Mouse (Mus musculus) natural killer cell, adult 2 months (primary cell): Measurements from ENCODE around the gene Kcnip1.

Source experiments
- DNase-seq, 2 experiments: peaks; one replicate each; pipeline ENCODE4 v3.0.0; 2022; ENCODE audit warnings: low spot score in 2 of 2

Gene Kcnip1

GRCm38 (mm10) chr11:33939456-33940113 lies 53.4 kb downstream of the Kcnip1 start:
- peak; percentile 35 to 47 for DNase-seq

GRCm38 (mm10) chr11:33938561-33939274 lies 54.2 kb downstream of the Kcnip1 start:
- peak; percentile 74 to 83 for DNase-seq

- no peak for DNase-seq
Observed at GRCm38 (mm10) chr11:33937641-33938040, 55.3 kb downstream of the Kcnip1 start.

GRCm38 (mm10) chr11:33934286-33934685 lies 58.7 kb downstream of the Kcnip1 start:
- DNase-seq = peak in 1 of 2 experiments; percentile 16

GRCm38 (mm10) chr11:33932386-33933111 lies 60.4 kb downstream of the Kcnip1 start:
- DNase-seq = peak; percentile 36 to 46

- peak; percentile 76 to 77 for DNase-seq
Observed at GRCm38 (mm10) chr11:33931836-33932385, 61.0 kb downstream of the Kcnip1 start.

- no peak for DNase-seq
Observed at GRCm38 (mm10) chr11:33929412-33929811, 63.5 kb downstream of the Kcnip1 start.

- DNase-seq = peak; percentile 41 to 47
Observed at GRCm38 (mm10) chr11:33928658-33929057, 64.3 kb downstream of the Kcnip1 start.

- no peak for DNase-seq
Observed at GRCm38 (mm10) chr11:33927836-33928235, 65.1 kb downstream of the Kcnip1 start.

- no peak for DNase-seq
Observed at GRCm38 (mm10) chr11:33927321-33927720, 65.6 kb downstream of the Kcnip1 start.

GRCm38 (mm10) chr11:33926551-33926950 lies 66.4 kb downstream of the Kcnip1 start:
- no peak for DNase-seq

GRCm38 (mm10) chr11:33925778-33926177 lies 67.2 kb downstream of the Kcnip1 start:
- DNase-seq = no peak

- no peak for DNase-seq
Observed at GRCm38 (mm10) chr11:33923031-33923430, 69.9 kb downstream of the Kcnip1 start.

GRCm38 (mm10) chr11:33921451-33921850 lies 71.5 kb downstream of the Kcnip1 start:
- DNase-seq = no peak

- DNase-seq = peak in 1 of 2 experiments; percentile 24
Observed at GRCm38 (mm10) chr11:33919826-33920225, 73.1 kb downstream of the Kcnip1 start.

GRCm38 (mm10) chr11:33918424-33918823 lies 74.5 kb downstream of the Kcnip1 start:
- no peak for DNase-seq

GRCm38 (mm10) chr11:33917574-33917973 lies 75.4 kb downstream of the Kcnip1 start:
- peak; percentile 54 to 58 for DNase-seq

GRCm38 (mm10) chr11:33914216-33914615 lies 78.7 kb downstream of the Kcnip1 start:
- DNase-seq = no peak

- no peak for DNase-seq
Observed at GRCm38 (mm10) chr11:33913061-33913460, 79.9 kb downstream of the Kcnip1 start.

GRCm38 (mm10) chr11:33912151-33912571 lies 80.8 kb downstream of the Kcnip1 start:
- no peak for DNase-seq

GRCm38 (mm10) chr11:33910982-33911381 lies 82.0 kb downstream of the Kcnip1 start:
- no peak for DNase-seq
